Comparison of ENCODE assay signal across 8 mouse cellular contexts in the genomic region with DNA sequence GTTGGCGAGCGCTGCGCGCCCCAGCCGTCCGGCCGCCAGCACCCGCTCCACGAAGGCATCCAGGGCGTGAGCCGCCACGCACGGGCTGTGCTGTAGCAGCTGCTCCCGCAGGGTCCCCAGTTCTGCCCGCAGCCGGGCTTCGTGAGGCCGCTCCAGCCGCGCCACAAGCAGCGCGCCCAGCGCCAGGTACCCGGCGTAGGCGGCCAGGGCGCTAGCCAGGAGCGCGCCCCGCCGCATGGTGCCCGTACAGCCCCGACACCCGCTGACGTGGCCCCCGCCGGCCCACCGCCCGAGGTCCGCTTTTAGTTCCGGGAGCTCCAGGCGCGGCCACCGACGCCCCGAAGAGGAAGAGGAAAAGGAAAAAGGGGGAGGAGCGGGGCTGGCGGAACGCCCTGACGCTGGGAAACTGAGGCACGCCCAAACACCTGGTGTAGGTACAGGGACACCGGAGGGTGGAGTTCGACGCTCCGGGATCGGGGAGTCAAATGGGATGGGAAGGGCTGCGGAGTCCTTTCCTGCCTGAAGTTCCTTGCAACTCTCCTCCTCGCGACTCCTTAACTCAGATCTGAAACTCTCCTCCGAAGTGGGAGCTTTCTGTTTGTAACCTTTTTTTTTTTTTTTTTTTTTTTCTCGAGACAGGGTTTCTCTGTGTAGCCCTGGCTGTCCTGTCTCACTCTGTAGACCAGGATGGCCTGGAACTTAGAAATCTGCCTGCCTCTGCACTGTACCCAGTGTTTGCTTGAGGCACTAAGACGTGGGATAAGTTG. TPM values are rescaled to one million over a fixed set of nuclear protein-coding genes. Genes with fewer than 3 reads are reported as not detected.
A peak's percentile ranks its signal among the peaks of the same experiment; 100 is the strongest.
DNase-seq lines count a peak whose midpoint lies in the region; ATAC-seq lines count a peak whose summit lies in the region.

A gene (minus strand): TSS at position 269 of the 767 bp plus-strand sequence.

- WGBS in hindbrain, embryonic 14.5 days: 2% methylated on average over 62 of the region's 62 CpGs
- under 1% methylated on average over 62 of the region's 62 CpGs for WGBS in liver, embryonic 13.5 days (ENCODE audit: insufficient replicate concordance)
- WGBS in neural tube, embryonic 11.5 days: 2% methylated on average over 61 of the region's 62 CpGs

- H3K4me1 ChIP-seq in hindbrain, embryonic 14.5 days (replicated peaks; ENCODE audit: control insufficient read depth, insufficient read depth, low read length): peaks cover 6% of the 10 kb centered on the region; the same call in 1 of the 2 replicates
- H3K4me1 ChIP-seq in liver, embryonic 13.5 days (replicated peaks): peaks cover 14% of the 10 kb centered on the region
- no peaks in the 10 kb centered on the region for H3K4me1 ChIP-seq in neural tube, embryonic 11.5 days (ENCODE audit: control insufficient read depth, insufficient read depth, low read length)

- H3K27me3 ChIP-seq in hindbrain, embryonic 14.5 days (ENCODE audit: control insufficient read depth, insufficient read depth, low read length): peaks cover 40% of the 10 kb centered on the region
- peaks cover 41% of the 10 kb centered on the region for H3K27me3 ChIP-seq in liver, embryonic 13.5 days
- peaks cover 22% of the 10 kb centered on the region for H3K27me3 ChIP-seq in neural tube, embryonic 11.5 days (ENCODE audit: control insufficient read depth, insufficient read depth, low read length)

- peak within 1 kb of the TSS; percentile 39 for H3K4me3 ChIP-seq in hindbrain, embryonic 14.5 days (replicated peaks; ENCODE audit: low read length)
- peak within 1 kb of the TSS; percentile 60 for H3K4me3 ChIP-seq in liver, embryonic 13.5 days (replicated peaks)
- H3K4me3 ChIP-seq in neural tube, embryonic 11.5 days (ENCODE audit: low read depth, low read length): peak within 1 kb of the TSS; percentile 46

- no peaks in the 10 kb centered on the region for H3K9me3 ChIP-seq in hindbrain, embryonic 14.5 days (ENCODE audit: control insufficient read depth, low read length)
- no peaks in the 10 kb centered on the region for H3K9me3 ChIP-seq in liver, embryonic 13.5 days (replicated peaks)
- H3K9me3 ChIP-seq in neural tube, embryonic 11.5 days (ENCODE audit: control insufficient read depth, low read length): no peaks in the 10 kb centered on the region

- no peak within 1 kb of the TSS for H3K27ac ChIP-seq in hindbrain, embryonic 14.5 days
- peak within 1 kb of the TSS; percentile 54 for H3K27ac ChIP-seq in liver, embryonic 13.5 days
- H3K27ac ChIP-seq in neural tube, embryonic 11.5 days (ENCODE audit: low read depth, low read length): no peak within 1 kb of the TSS

- H3K9ac ChIP-seq in hindbrain, embryonic 14.5 days: peak within 1 kb of the TSS; percentile 54
- peak within 1 kb of the TSS; percentile 68 for H3K9ac ChIP-seq in liver, embryonic 13.5 days
- H3K9ac ChIP-seq in neural tube, embryonic 11.5 days (ENCODE audit: low read length): peak within 1 kb of the TSS; percentile 48

- DNase-seq in kidney, adult 18-20 months: peak; percentile 50
- no peak for DNase-seq in kidney, adult 9 months
- DNase-seq in ZHBTc4 (ENCODE audit: low read depth, low spot score): peak; percentile 30
- peak; percentile 54 for DNase-seq in gastrocnemius, postnatal 10 days
- DNase-seq in hindbrain, embryonic 14.5 days (ENCODE audit: low spot score): no peak
- no peak for DNase-seq in liver, embryonic 13.5 days
- no peak for DNase-seq in neural tube, embryonic 11.5 days (ENCODE audit: low spot score)
- DNase-seq in cerebellum, adult 11 months: no peak

- ATAC-seq in hindbrain, embryonic 14.5 days (ENCODE audit: low FRiP score): no peak; the same call in 1 of the 2 replicates
- ATAC-seq in liver, embryonic 13.5 days (ENCODE audit: low read depth): no peak
- no peak for ATAC-seq in neural tube, embryonic 11.5 days (ENCODE audit: insufficient read depth, low FRiP score, low TSS enrichment)

- peak within 1 kb of the TSS; percentile 79 for H3K4me2 ChIP-seq in hindbrain, embryonic 14.5 days (replicated peaks)
- peak within 1 kb of the TSS; percentile 71 for H3K4me2 ChIP-seq in liver, embryonic 13.5 days
- peak within 1 kb of the TSS; percentile 77 for H3K4me2 ChIP-seq in neural tube, embryonic 11.5 days (ENCODE audit: low read depth)

- H3K36me3 ChIP-seq in hindbrain, embryonic 14.5 days (replicated peaks; ENCODE audit: control insufficient read depth, insufficient read depth): no peaks in the 10 kb centered on the region
- H3K36me3 ChIP-seq in liver, embryonic 13.5 days: no peaks in the 10 kb centered on the region
- no peaks in the 10 kb centered on the region for H3K36me3 ChIP-seq in neural tube, embryonic 11.5 days (ENCODE audit: control insufficient read depth, insufficient read depth, low read length)

RNA-seq across cellular contexts. Expression of the gene that starts here (rescaled TPM):
- total RNA-seq in gastrocnemius, postnatal 10 days (2021): 1 to 10 TPM; 2.9 to 5.0 TPM
- polyA plus RNA-seq in hindbrain, embryonic 14.5 days (2014; fragmentation: Nextera tagmentation; extraction: Ambion mirVana): 0.66 and 0.78 TPM in 2 replicates
- 1.5 and 1.6 TPM in 2 replicates for polyA plus RNA-seq in liver, embryonic 13.5 days (2015; fragmentation: Nextera tagmentation; extraction: Ambion mirVana)
- 0.41 and 1.2 TPM in 2 replicates for polyA plus RNA-seq in neural tube, embryonic 11.5 days (2014; fragmentation: Nextera tagmentation; extraction: Ambion mirVana)

Comparison
In these comparisons a context has a peak if more than half of its experiments do, and no peak if none do; other contexts are left out.
1. DNase-seq: peak in kidney, adult 18-20 months (single experiment), ZHBTc4 (single experiment) and gastrocnemius, postnatal 10 days (single experiment); none in kidney, adult 9 months (single experiment), hindbrain, embryonic 14.5 days (single experiment), liver, embryonic 13.5 days (single experiment), neural tube, embryonic 11.5 days (single experiment) and cerebellum, adult 11 months (single experiment).
2. Peak in every context shown above with its lines, with median percentiles within 50 percentile points of each other: H3K4me2 ChIP-seq, H3K4me3 ChIP-seq and H3K9ac ChIP-seq.